Mouse (Mus musculus) liver, embryonic 14.5 days (tissue): Measurements from ENCODE around the gene Vmn1r9. TPM values are rescaled to one million over a fixed set of nuclear protein-coding genes. Genes with fewer than 3 reads are reported as not detected.

Source experiments
- ATAC-seq: fragments of 200-750 bp; cut with Nextera tagmentation; 2 replicates; pipeline ENCODE4 v1.8.0; 2017; ENCODE audit warnings: moderate number of reproducible peaks, mild to moderate bottlenecking, moderate library complexity; ENCODE audit not compliant: insufficient read depth
- DNase-seq, 3 experiments: peaks; one replicate each; pipeline ENCODE4 v3.0.0-alpha.2; 2012 to 2013; ENCODE audit warnings: low read depth in 3 of 3, low spot score in 3 of 3
- H3K27ac ChIP-seq: fragments of 300-500 bp; sonication (generic); 2 replicates; pipeline ENCODE4 v1.5.1; 2014; ENCODE audit warnings: moderate library complexity, mild to moderate bottlenecking, control low read depth, inconsistent platforms
- H3K27me3 ChIP-seq: fragments of 300-500 bp; sonication (generic); 2 replicates; pipeline ENCODE4 v1.6.1; 2014; ENCODE audit warnings: mild to moderate bottlenecking, low read length, moderate library complexity; ENCODE audit not compliant: control insufficient read depth, insufficient read depth
- H3K36me3 ChIP-seq: fragments of 300-500 bp; sonication (generic); replicated peaks from 2 replicates; pipeline ENCODE4 v1.6.1; 2014; ENCODE audit warnings: low read depth; ENCODE audit not compliant: control insufficient read depth, insufficient read depth
- H3K4me1 ChIP-seq, 2 experiments: fragments of 200-500 bp in 1 of 2; fragments of 300-500 bp in 1 of 2; sonication (generic) in 1 of 2; replicated peaks; 2 replicates each; pipeline ENCODE4 v1.6.1; 2012 to 2014; ENCODE audit warnings: antibody characterized with exemption in 1 of 2, inconsistent platforms in 1 of 2, low read length in 1 of 2; ENCODE audit not compliant: control insufficient read depth in 2 of 2, insufficient read depth in 2 of 2
- H3K4me2 ChIP-seq: fragments of 300-500 bp; sonication (generic); 2 replicates; pipeline ENCODE4 v1.6.1; 2014; ENCODE audit warnings: low read depth, mild to moderate bottlenecking, control low read depth, moderate library complexity
- H3K4me3 ChIP-seq, 2 experiments: fragments of 200-500 bp in 1 of 2; fragments of 300-500 bp in 1 of 2; sonication (generic) in 1 of 2; 2 replicates each; pipeline ENCODE4 v1.5.1; 2012 to 2014; ENCODE audit warnings: low read depth in 2 of 2, low read length in 2 of 2, mild to moderate bottlenecking in 2 of 2, control low read depth in 1 of 2, inconsistent platforms in 1 of 2, moderate library complexity in 1 of 2; ENCODE audit not compliant: insufficient read depth in 1 of 2
- H3K9ac ChIP-seq: fragments of 300-500 bp; sonication (generic); replicated peaks from 2 replicates; pipeline ENCODE4 v1.6.1; 2014; ENCODE audit warnings: mild to moderate bottlenecking, control low read depth, moderate library complexity
- H3K9me3 ChIP-seq: fragments of 300-500 bp; sonication (generic); 2 replicates; pipeline ENCODE4 v1.6.1; 2016; ENCODE audit warnings: low read length, mixed read lengths; ENCODE audit not compliant: control insufficient read depth
- CTCF ChIP-seq: IDR thresholded peaks from 2 replicates; pipeline ENCODE4 v1.5.1; 2016; ENCODE audit warnings: antibody characterized with exemption, low read depth, control low read depth
- EP300 ChIP-seq: IDR thresholded peaks from 2 replicates; pipeline ENCODE4 v1.6.1; 2016; ENCODE audit warnings: antibody characterized with exemption, low read depth
- WGBS: fragments of 180-500 bp; shearing (Covaris S2); extraction: QIAGEN DNeasy Blood & Tissue Kit; methylation state at CpG from one replicate; pipeline ENCODE4 v1.1.7; 2014; ENCODE audit not compliant: insufficient replicate concordance; 5-methylcytosine and 5-hydroxymethylcytosine counted together
- polyA plus RNA-seq, 2 experiments: library from polyadenylated mRNA; depleted of rRNA in 1 of 2; stranded (reverse) in 1 of 2; unstranded in 1 of 2; fragments of >200 nt; fragmentation: Nextera tagmentation in 1 of 2; extraction: Ambion mirVana in 1 of 2; gene quantifications; 2 replicates each; pipeline versions ENCODE4 v1.2.1 to v1.2.3; 2012 to 2014

Vmn1r9 gene
- polyA plus RNA-seq, 2 experiments: 0.01 TPM; not detected in 1

GRCm38 (mm10) chr6:57106358-57106757 lies 39.8 kb downstream of the Vmn1r9 start:
- H3K4me3 ChIP-seq: no peak overlapping the region
- no peaks in the 10 kb centered on the region for H3K9me3 ChIP-seq
- no peak for ATAC-seq
- no peak overlapping the region for H3K27ac ChIP-seq
- no peaks in the 10 kb centered on the region for H3K36me3 ChIP-seq
- 41% methylated on average over 1 of the region's 1 CpGs for WGBS
- DNase-seq: peak in 1 of 3 experiments; percentile 1
- H3K4me2 ChIP-seq: no peak overlapping the region
- H3K27me3 ChIP-seq: no peaks in the 10 kb centered on the region
- no peaks in the 10 kb centered on the region for H3K4me1 ChIP-seq
- TF ChIP-seq EP300 (no peak), CTCF (peak; percentile 22; the same call in 1 of the 2 replicates)
- no peak overlapping the region for H3K9ac ChIP-seq

GRCm38 (mm10) chr6:57109154-57109553 lies 42.6 kb downstream of the Vmn1r9 start, which contains the start of gene Vmn1r10:
TSS of gene Vmn1r10 (plus strand) at chr6:57109454.
- 53% methylated on average over 3 of the region's 3 CpGs for WGBS
- TF ChIP-seq EP300 (no peak), CTCF (no peak)
- no peak within 1 kb of the TSS for H3K4me2 ChIP-seq
- no peak within 1 kb of the TSS for H3K4me3 ChIP-seq
- no peak within 1 kb of the TSS for H3K9ac ChIP-seq
- no peaks in the 10 kb centered on the region for H3K4me1 ChIP-seq
- no peaks in the 10 kb centered on the region for H3K9me3 ChIP-seq
- H3K27ac ChIP-seq: no peak within 1 kb of the TSS
- no peaks in the 10 kb centered on the region for H3K36me3 ChIP-seq
- DNase-seq (no peak), ATAC-seq (no peak)
- H3K27me3 ChIP-seq: no peaks in the 10 kb centered on the region

Other genes with a start within 250 kb of the Vmn1r9 start
- 11.4 and 15.3 TPM in 2 replicates for gene Fkbp9, start 234.7 kb upstream of the Vmn1r9 start, polyA plus RNA-seq (2012; rRNA removed)
- gene Fkbp9, start 234.7 kb upstream of the Vmn1r9 start, polyA plus RNA-seq (2014; fragmentation: Nextera tagmentation; extraction: Ambion mirVana): 19.1 and 20.3 TPM in 2 replicates
- gene Nt5c3, start 142.9 kb upstream of the Vmn1r9 start, polyA plus RNA-seq (2012; rRNA removed): 55.6 and 84.0 TPM in 2 replicates
- 255 and 257 TPM in 2 replicates for gene Nt5c3, start 142.9 kb upstream of the Vmn1r9 start, polyA plus RNA-seq (2014; fragmentation: Nextera tagmentation; extraction: Ambion mirVana)
- gene Vmn1r4, start 142.8 kb upstream of the Vmn1r9 start, polyA plus RNA-seq (2012; rRNA removed): 0.10 and 0.13 TPM in 2 replicates
- gene Vmn1r4, start 142.8 kb upstream of the Vmn1r9 start, polyA plus RNA-seq (2014; fragmentation: Nextera tagmentation; extraction: Ambion mirVana): 0.11 and 0.28 TPM in 2 replicates
- gene Vmn1r5, start 96.5 kb upstream of the Vmn1r9 start, polyA plus RNA-seq (2012; rRNA removed): not detected in 2 replicates
- gene Vmn1r5, start 96.5 kb upstream of the Vmn1r9 start, polyA plus RNA-seq (2014; fragmentation: Nextera tagmentation; extraction: Ambion mirVana): not detected in 2 replicates
- not detected in 2 replicates for gene Vmn1r6, start 69.5 kb upstream of the Vmn1r9 start, polyA plus RNA-seq (2012; rRNA removed)
- gene Vmn1r6, start 69.5 kb upstream of the Vmn1r9 start, polyA plus RNA-seq (2014; fragmentation: Nextera tagmentation; extraction: Ambion mirVana): not detected in 2 replicates
- not detected in 2 replicates for gene Vmn1r7, start 41.5 kb upstream of the Vmn1r9 start, polyA plus RNA-seq (2012; rRNA removed)
- gene Vmn1r7, start 41.5 kb upstream of the Vmn1r9 start, polyA plus RNA-seq (2014; fragmentation: Nextera tagmentation; extraction: Ambion mirVana): not detected in 2 replicates
- not detected in 2 replicates for gene Vmn1r8, start 34.5 kb upstream of the Vmn1r9 start, polyA plus RNA-seq (2012; rRNA removed)
- gene Vmn1r8, start 34.5 kb upstream of the Vmn1r9 start, polyA plus RNA-seq (2014; fragmentation: Nextera tagmentation; extraction: Ambion mirVana): not detected in 2 replicates
- gene Vmn1r10, start 42.7 kb downstream of the Vmn1r9 start, polyA plus RNA-seq (2012; rRNA removed): not detected in 2 replicates
- gene Vmn1r10, start 42.7 kb downstream of the Vmn1r9 start, polyA plus RNA-seq (2014; fragmentation: Nextera tagmentation; extraction: Ambion mirVana): not detected in 2 replicates
- gene Vmn1r11, start 66.7 kb downstream of the Vmn1r9 start, polyA plus RNA-seq (2012; rRNA removed): not detected in 2 replicates
- gene Vmn1r11, start 66.7 kb downstream of the Vmn1r9 start, polyA plus RNA-seq (2014; fragmentation: Nextera tagmentation; extraction: Ambion mirVana): not detected in 2 replicates
- not detected in 2 replicates for gene Vmn1r12, start 90.1 kb downstream of the Vmn1r9 start, polyA plus RNA-seq (2012; rRNA removed)
- not detected in 2 replicates for gene Vmn1r12, start 90.1 kb downstream of the Vmn1r9 start, polyA plus RNA-seq (2014; fragmentation: Nextera tagmentation; extraction: Ambion mirVana)
- gene Vmn1r13, start 136.5 kb downstream of the Vmn1r9 start, polyA plus RNA-seq (2012; rRNA removed): not detected in 2 replicates
- gene Vmn1r13, start 136.5 kb downstream of the Vmn1r9 start, polyA plus RNA-seq (2014; fragmentation: Nextera tagmentation; extraction: Ambion mirVana): not detected in 2 replicates
- not detected in 2 replicates for gene Vmn1r14, start 164.9 kb downstream of the Vmn1r9 start, polyA plus RNA-seq (2012; rRNA removed)
- gene Vmn1r14, start 164.9 kb downstream of the Vmn1r9 start, polyA plus RNA-seq (2014; fragmentation: Nextera tagmentation; extraction: Ambion mirVana): not detected in 2 replicates
- gene Vmn1r15, start 191.2 kb downstream of the Vmn1r9 start, polyA plus RNA-seq (2012; rRNA removed): not detected in 2 replicates
- not detected in 2 replicates for gene Vmn1r15, start 191.2 kb downstream of the Vmn1r9 start, polyA plus RNA-seq (2014; fragmentation: Nextera tagmentation; extraction: Ambion mirVana)